Mouse (Mus musculus): Measurements from ENCODE around the gene Carm1. TPM values are rescaled to one million over a fixed set of nuclear protein-coding genes. Genes with fewer than 3 reads are reported as not detected.
A peak's percentile ranks its signal among the peaks of the same experiment; 100 is the strongest.
"Not testable (repeated sequence)": the region's sequence is repeated elsewhere in the genome, so short reads cannot be mapped to it uniquely, and the experiment has no call there.

Carm1 gene
- total RNA-seq, 2 experiments from 2014 or later, result 75.6 to 81.5 TPM

DNA sequence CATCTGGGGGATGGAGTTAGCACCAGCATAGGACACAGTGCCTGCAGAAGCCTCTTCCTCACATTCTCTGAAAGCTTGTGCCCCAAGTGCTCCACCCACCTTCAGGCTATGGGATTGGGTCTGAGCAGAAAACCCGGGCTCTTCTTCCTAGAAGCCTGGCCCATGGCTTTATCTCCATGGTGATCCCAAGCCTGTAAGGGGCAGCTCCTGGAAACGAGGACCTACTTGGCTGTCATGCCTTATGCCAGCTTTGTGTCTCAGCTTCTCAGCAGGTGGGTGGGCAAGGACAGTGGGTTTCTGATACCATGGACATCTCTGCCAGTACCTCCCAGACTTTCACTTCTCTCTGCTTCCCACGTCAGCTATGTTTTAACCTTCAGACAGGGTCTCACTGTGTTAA, 31.5 kb downstream of the Carm1 start:
- no peak for DNase-seq

DNA sequence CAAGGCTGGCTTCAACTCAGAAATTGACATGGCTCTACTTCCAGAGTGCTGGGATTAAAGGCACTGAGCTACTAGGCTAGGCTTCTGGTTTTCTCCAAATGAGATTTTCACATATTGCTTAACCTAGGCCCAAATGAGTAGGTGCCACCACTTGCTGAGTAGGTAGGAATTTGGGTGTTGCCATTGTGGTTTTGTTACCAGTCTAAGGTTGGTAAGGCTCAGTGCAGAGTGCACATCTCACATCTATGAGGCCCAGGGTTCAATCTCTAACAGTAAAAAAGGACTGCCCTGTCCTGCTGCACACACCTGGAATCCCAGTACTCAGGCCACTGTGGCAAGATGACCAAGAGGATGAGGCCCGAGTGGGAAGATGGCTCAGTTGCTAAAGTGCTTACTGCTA, 38.7 kb downstream of the Carm1 start:
- no peak for DNase-seq

DNA sequence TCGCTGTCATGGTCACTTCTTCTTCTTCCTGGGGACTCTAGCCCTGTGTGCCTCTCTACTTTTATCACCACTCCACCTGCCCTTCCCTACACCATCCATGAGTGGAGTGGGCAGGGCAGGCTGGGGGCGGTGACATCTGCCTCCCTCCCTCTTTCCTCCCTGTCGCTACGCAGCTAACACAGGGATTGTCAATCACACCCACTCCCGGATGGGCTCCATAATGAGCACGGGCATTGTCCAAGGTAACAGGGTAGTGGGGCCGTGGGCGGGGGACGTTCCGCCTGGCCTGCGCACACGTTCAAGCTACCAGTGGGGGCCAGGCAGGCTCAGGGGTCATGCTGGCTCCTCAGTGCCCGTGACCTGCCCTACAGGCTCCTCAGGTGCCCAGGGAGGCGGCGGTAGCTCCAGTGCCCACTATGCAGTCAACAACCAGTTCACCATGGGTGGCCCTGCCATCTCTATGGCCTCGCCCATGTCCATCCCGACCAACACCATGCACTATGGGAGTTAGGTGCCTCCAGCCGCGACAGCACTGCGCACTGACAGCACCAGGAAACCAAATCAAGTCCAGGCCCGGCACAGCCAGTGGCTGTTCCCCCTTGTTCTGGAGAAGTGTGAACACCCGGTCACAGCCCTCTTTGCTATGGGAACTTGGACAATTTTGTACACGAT, 41.1 kb downstream of the Carm1 start:
- peak in 1 of 2 experiments; percentile 37 for DNase-seq

- DNase-seq, result no peak
These were observed 41.7 kb downstream of the Carm1 start for GRCm38 (mm10) chr9:21588350-21588749.

GRCm38 (mm10) chr9:21589538-21589937, 42.8 kb downstream of the Carm1 start:
- no peak for DNase-seq

GRCm38 (mm10) chr9:21591127-21591830, 44.6 kb downstream of the Carm1 start:
- DNase-seq, result no peak

- DNase-seq, result no peak
These were observed 45.4 kb downstream of the Carm1 start for GRCm38 (mm10) chr9:21591831-21592702.

- DNase-seq, result peak; percentile 91
These were observed 46.0 kb downstream of the Carm1 start, which contains the start of the genes Timm29 and Yipf2 for GRCm38 (mm10) chr9:21592703-21593121. TSS of gene Timm29 (plus strand) at chr9:21592722. TSS of gene Yipf2 (minus strand) at chr9:21592828.

DNA sequence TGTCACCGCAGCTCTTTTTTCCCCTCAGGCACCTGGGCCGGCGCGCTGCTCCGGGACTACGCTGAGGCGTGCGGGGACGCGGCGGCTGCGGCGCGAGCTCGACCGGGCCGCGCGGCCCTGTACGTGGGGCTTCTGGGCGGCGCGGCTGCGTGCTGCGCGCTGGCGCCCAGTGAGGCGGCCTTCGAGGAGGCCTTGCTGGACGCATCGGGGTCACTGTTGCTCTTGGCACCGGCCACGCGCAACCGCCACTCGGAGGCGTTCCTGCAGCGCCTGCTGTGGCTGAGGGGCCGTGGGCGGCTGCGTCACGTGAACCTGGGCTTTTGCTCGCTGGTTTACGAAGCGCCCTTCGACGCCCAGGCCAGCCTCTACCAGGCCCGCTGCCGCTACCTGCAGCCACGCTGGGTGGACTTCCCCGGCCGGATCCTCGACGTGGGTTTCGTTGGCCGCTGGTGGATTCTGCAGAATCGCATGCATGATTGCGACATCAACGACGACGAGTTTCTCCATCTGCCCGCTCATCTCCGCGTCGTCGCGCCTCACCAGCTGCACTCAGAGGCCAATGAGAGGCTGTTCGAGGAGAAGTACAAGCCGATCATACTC, 46.5 kb downstream of the Carm1 start:
- DNase-seq, result peak; percentile 62 to 72

GRCm38 (mm10) chr9:21594350-21594749, 47.7 kb downstream of the Carm1 start:
- not testable (repeated sequence) for DNase-seq

- no peak for DNase-seq
These were observed 48.1 kb downstream of the Carm1 start for GRCm38 (mm10) chr9:21594838-21595237.

GRCm38 (mm10) chr9:21598198-21598597, 51.5 kb downstream of the Carm1 start:
- DNase-seq, result no peak

DNA sequence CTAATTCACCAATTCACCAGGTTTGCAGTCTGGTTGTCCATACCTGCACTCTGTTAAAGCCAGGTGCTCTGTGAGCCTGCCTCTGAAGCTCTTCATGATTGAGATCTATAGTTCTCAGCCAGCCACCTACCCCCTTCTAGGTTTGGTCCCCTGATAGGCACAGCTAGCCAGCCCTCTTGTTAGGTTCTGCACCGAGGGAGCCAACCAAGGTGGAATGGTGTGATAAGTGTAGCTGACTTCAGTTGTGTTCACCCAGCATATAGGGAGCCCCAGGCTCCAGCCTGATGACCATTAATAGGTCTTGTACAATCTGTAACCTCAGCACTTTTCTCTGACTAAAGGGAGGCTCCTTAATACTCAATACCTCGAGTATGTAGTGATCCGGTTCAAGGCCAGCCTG, 53.5 kb downstream of the Carm1 start:
- no peak for DNase-seq

GRCm38 (mm10) chr9:21601073-21601472, 54.4 kb downstream of the Carm1 start:
- DNase-seq, result no peak

- peak; percentile 53 to 62 for DNase-seq
These were observed 55.2 kb downstream of the Carm1 start for GRCm38 (mm10) chr9:21601722-21602399.

DNA sequence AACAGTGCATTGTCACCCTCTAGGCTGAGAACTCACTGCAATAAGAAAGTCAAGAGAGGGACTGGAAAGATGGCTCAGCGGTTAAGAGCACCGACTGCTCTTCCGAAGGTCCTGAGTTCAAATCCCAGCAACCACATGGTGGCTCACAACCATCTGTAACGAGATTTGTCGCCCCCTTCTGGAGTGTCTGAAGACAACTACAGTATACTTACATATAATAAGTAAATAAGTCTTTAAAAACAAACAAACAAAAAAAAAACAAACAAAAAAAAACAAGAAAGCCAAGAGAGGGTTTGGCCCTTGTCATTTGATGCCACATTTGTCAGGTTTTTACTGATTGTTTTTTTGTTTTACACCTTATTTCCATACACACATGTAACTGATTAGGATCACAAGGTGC, 57.4 kb downstream of the Carm1 start:
- no peak for DNase-seq

GRCm38 (mm10) chr9:21605865-21606264, 59.2 kb downstream of the Carm1 start:
- DNase-seq, result no peak

DNA sequence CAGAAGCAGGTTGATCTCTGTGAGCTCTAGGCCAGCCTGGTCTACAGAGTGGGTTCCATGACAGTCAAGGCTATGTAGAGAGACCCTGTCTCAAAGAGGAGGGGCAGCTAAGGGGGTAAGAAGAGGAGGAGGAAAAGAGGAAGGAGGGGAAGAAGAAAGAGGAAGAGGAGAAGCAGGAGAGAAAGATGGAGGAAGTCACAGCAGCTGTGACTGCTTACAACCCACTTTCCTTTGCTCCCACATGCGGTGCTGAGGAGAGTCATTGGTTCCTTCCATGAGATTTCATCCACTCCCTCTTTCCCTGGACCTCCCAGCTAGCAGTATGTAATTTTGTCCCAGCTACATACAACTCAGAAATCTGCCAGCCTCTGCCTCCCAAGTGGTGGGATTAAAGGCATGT, 60.0 kb downstream of the Carm1 start:
- no peak for DNase-seq

DNA sequence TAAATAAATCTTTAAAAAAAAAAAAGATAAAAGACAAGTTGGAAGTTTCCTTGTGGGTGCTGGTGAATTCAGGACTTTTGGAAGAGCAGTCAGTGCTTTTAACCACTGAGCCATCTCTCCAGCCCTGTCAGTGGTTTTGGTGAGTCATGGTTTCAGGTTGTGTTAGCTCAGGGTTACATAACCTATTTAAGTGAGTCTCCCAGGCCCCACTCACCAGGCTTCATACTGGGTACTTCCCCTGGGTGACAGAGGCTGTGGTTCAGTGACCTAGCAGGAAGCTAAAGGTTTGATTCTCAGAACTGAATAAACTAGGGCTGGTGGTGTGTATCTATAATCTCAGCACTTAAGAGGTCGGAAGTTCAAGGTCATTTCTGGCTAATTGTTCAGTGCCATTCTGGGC, 63.2 kb downstream of the Carm1 start:
- DNase-seq, result no peak

- DNase-seq, result no peak
These were observed 68.3 kb downstream of the Carm1 start for GRCm38 (mm10) chr9:21614864-21615616.

GRCm38 (mm10) chr9:21615617-21616231, 69.0 kb downstream of the Carm1 start, which contains the start of gene Smarca4:
TSS of gene Smarca4 (plus strand) at chr9:21616169.
- peak; percentile 100 for DNase-seq

All from layer of hippocampus, postnatal 36 days (tissue).